Mouse (Mus musculus) gastrocnemius, postnatal 14 days (tissue): ENCODE data around the gene Cuedc1. TPM values are rescaled to one million over a fixed set of nuclear protein-coding genes. Genes with fewer than 3 reads are reported as not detected.

Source experiments
- total RNA-seq, 2 experiments: library from RNA; stranded (reverse); gene quantifications; 2 replicates each; pipeline ENCODE4 v1.2.3; 2021

The Cuedc1 gene
- total RNA-seq, 2 experiments from 2014 or later: 48.5 to 50.0 TPM

Other genes with a start within 250 kb of the Cuedc1 start
- 1 to 10 TPM; 1.9 to 2.3 TPM for gene Mks1, start 244.8 kb upstream of the Cuedc1 start, total RNA-seq
- not detected for gene Epx, start 222.5 kb upstream of the Cuedc1 start, total RNA-seq
- gene Olfr462, start 205.8 kb upstream of the Cuedc1 start, total RNA-seq: not detected
- gene Olfr463, start 200.7 kb upstream of the Cuedc1 start, total RNA-seq: not detected
- gene Olfr464, start 177.1 kb upstream of the Cuedc1 start, total RNA-seq: not detected
- 100 to 1,000 TPM; 134 to 138 TPM for gene Dynll2, start 110.5 kb upstream of the Cuedc1 start, total RNA-seq
- 10 to 100 TPM; 58.0 to 76.3 TPM for gene Srsf1, start 50.7 kb upstream of the Cuedc1 start, total RNA-seq
- gene Vezf1, start 29.8 kb upstream of the Cuedc1 start, total RNA-seq: 10 to 100 TPM; 39.2 to 43.5 TPM
- gene Mrps23, start 106.3 kb downstream of the Cuedc1 start, total RNA-seq: 100 to 1,000 TPM; 127 to 132 TPM
- not detected for gene Ccdc182, start 196.0 kb downstream of the Cuedc1 start, total RNA-seq